Mouse (Mus musculus) embryonic facial prominence, embryonic 12.5 days (tissue): ENCODE data around the gene Pou2f1. TPM values are rescaled to one million over a fixed set of nuclear protein-coding genes. Genes with fewer than 3 reads are reported as not detected.

Experiments used
- ATAC-seq: fragments of 200-750 bp; cut with Nextera tagmentation; 2 replicates; pipeline ENCODE4 v1.8.0; 2017; ENCODE audit not compliant: insufficient number of reproducible peaks, insufficient read depth, low FRiP score, low TSS enrichment
- H3K27ac ChIP-seq: fragments of 300-500 bp; sonication (generic); 2 replicates; pipeline ENCODE4 v1.5.1; 2016; ENCODE audit warnings: mild to moderate bottlenecking
- H3K27me3 ChIP-seq: fragments of 300-500 bp; sonication (generic); 2 replicates; pipeline ENCODE4 v1.6.1; 2016; ENCODE audit warnings: mild to moderate bottlenecking, moderate library complexity
- H3K36me3 ChIP-seq: fragments of 300-500 bp; sonication (generic); 2 replicates; pipeline ENCODE4 v1.6.1; 2016; ENCODE audit warnings: mild to moderate bottlenecking
- H3K4me1 ChIP-seq: fragments of 300-500 bp; sonication (generic); 2 replicates; pipeline ENCODE4 v1.6.1; 2016
- H3K4me2 ChIP-seq: fragments of 300-500 bp; sonication (generic); replicated peaks from 2 replicates; pipeline ENCODE4 v1.6.1; 2016; ENCODE audit warnings: mild to moderate bottlenecking, moderate library complexity
- H3K4me3 ChIP-seq: fragments of 300-500 bp; sonication (generic); 2 replicates; pipeline ENCODE4 v1.5.1; 2016; ENCODE audit warnings: mild to moderate bottlenecking
- H3K9ac ChIP-seq: fragments of 300-500 bp; sonication (generic); 2 replicates; pipeline ENCODE4 v1.6.1; 2016; ENCODE audit warnings: mild to moderate bottlenecking, moderate library complexity
- H3K9me3 ChIP-seq: fragments of 300-500 bp; sonication (generic); 2 replicates; pipeline ENCODE4 v1.6.1; 2016; ENCODE audit warnings: mild to moderate bottlenecking, moderate library complexity
- WGBS: fragments of 180-500 bp; shearing (Covaris S2); methylation state at CpG from one replicate; pipeline ENCODE4 v1.1.7; 2016; 5-methylcytosine and 5-hydroxymethylcytosine counted together
- polyA plus RNA-seq: library from polyadenylated mRNA; unstranded; fragments of >200 nt; fragmentation: Nextera tagmentation; extraction: Ambion mirVana; gene quantifications from 2 replicates; pipeline ENCODE4 v1.2.1, GENCODE M21; 2016

The Pou2f1 gene
- 15.5 and 17.0 TPM in 2 replicates for polyA plus RNA-seq

- peaks cover 12% of the 10 kb centered on the region; the same call in 1 of the 2 replicates for H3K4me1 ChIP-seq
- peak within 1 kb of the TSS; percentile 89 for H3K4me2 ChIP-seq
- no peaks in the 10 kb centered on the region for H3K9me3 ChIP-seq
- WGBS = under 1% methylated on average over 57 of the region's 61 CpGs
- peak within 1 kb of the TSS; percentile 97 for H3K4me3 ChIP-seq
- no peaks in the 10 kb centered on the region for H3K27me3 ChIP-seq
- ATAC-seq = peak; percentile 86
- peak within 1 kb of the TSS; percentile 98 for H3K9ac ChIP-seq
- H3K36me3 ChIP-seq = no peaks in the 10 kb centered on the region
- H3K27ac ChIP-seq = peak within 1 kb of the TSS; percentile 95
Observed at GRCm38 (mm10) chr1:166002520-166003155, at the start of gene Pou2f1. Gene Pou2f1, minus strand, starts transcription at chr1:166002678.

GRCm38 (mm10) chr1:166049046-166049827 lies 46.8 kb upstream of the Pou2f1 start:
- Histone ChIP-seq H3K9ac (no peak overlapping the region), H3K9me3 (no peaks in the 10 kb centered on the region), H3K4me2 (peak overlapping the region; percentile 92), H3K36me3 (no peaks in the 10 kb centered on the region), H3K4me3 (peak overlapping the region; percentile 44), H3K4me1 (peaks cover 41% of the 10 kb centered on the region), H3K27me3 (peaks cover 18% of the 10 kb centered on the region), H3K27ac (no peak overlapping the region)
- WGBS = 15% methylated on average over 11 of the region's 11 CpGs
- ATAC-seq = no peak

GRCm38 (mm10) chr1:166048230-166048911 lies 45.9 kb upstream of the Pou2f1 start:
- H3K4me2 ChIP-seq = peak overlapping the region; percentile 92
- no peaks in the 10 kb centered on the region for H3K36me3 ChIP-seq
- no peak for ATAC-seq
- 0 out of 2 replicates have a peak overlapping the region, but pooled peaks have one; percentile 36 for H3K9ac ChIP-seq
- H3K27ac ChIP-seq = no peak overlapping the region
- peaks cover 46% of the 10 kb centered on the region for H3K4me1 ChIP-seq
- no peaks in the 10 kb centered on the region for H3K9me3 ChIP-seq
- peak overlapping the region; percentile 44 for H3K4me3 ChIP-seq
- peaks cover 18% of the 10 kb centered on the region for H3K27me3 ChIP-seq
- under 1% methylated on average over 23 of the region's 23 CpGs for WGBS

GRCm38 (mm10) chr1:166047505-166048170 lies 45.2 kb upstream of the Pou2f1 start:
- WGBS = 4% methylated on average over 25 of the region's 25 CpGs

GRCm38 (mm10) chr1:166045894-166046197 lies 43.4 kb upstream of the Pou2f1 start:
- WGBS = 28% methylated on average over 4 of the region's 4 CpGs
- peak overlapping the region; percentile 31 for H3K4me2 ChIP-seq

More at GRCm38 (mm10) chr1:166047505-166048170, 45.2 kb upstream of the Pou2f1 start:
- ATAC-seq = no peak
- 0 out of 2 replicates have a peak overlapping the region, but pooled peaks have one; percentile 36 for H3K9ac ChIP-seq
- H3K4me3 ChIP-seq = peak overlapping the region; percentile 44
- peak overlapping the region; percentile 42; the same call in 1 of the 2 replicates for H3K27ac ChIP-seq
- peaks cover 46% of the 10 kb centered on the region for H3K4me1 ChIP-seq
- H3K27me3 ChIP-seq = peaks cover 16% of the 10 kb centered on the region
- no peaks in the 10 kb centered on the region for H3K36me3 ChIP-seq
- no peaks in the 10 kb centered on the region for H3K9me3 ChIP-seq
- H3K4me2 ChIP-seq = peak overlapping the region; percentile 92

GRCm38 (mm10) chr1:166045060-166045893 lies 42.8 kb upstream of the Pou2f1 start:
- Histone ChIP-seq H3K4me2 (peak overlapping the region; percentile 31), H3K4me1 (peaks cover 48% of the 10 kb centered on the region)
- WGBS = 18% methylated on average over 14 of the region's 14 CpGs

More at GRCm38 (mm10) chr1:166045894-166046197, 43.4 kb upstream of the Pou2f1 start:
- Histone ChIP-seq H3K27me3 (peaks cover 16% of the 10 kb centered on the region), H3K36me3 (no peaks in the 10 kb centered on the region), H3K4me3 (no peak overlapping the region), H3K27ac (peak overlapping the region; percentile 80), H3K9me3 (no peaks in the 10 kb centered on the region), H3K9ac (no peak overlapping the region), H3K4me1 (peaks cover 48% of the 10 kb centered on the region)
- ATAC-seq = no peak

GRCm38 (mm10) chr1:166043451-166044149 lies 41.1 kb upstream of the Pou2f1 start:
- Histone ChIP-seq H3K27ac (no peak overlapping the region), H3K9me3 (no peaks in the 10 kb centered on the region), H3K27me3 (peaks cover 13% of the 10 kb centered on the region), H3K9ac (no peak overlapping the region), H3K4me1 (peaks cover 40% of the 10 kb centered on the region), H3K4me2 (no peak overlapping the region), H3K4me3 (no peak overlapping the region), H3K36me3 (no peaks in the 10 kb centered on the region)
- ATAC-seq = no peak
- WGBS = 78% methylated on average over 21 of the region's 21 CpGs

More at GRCm38 (mm10) chr1:166045060-166045893, 42.8 kb upstream of the Pou2f1 start:
- Histone ChIP-seq H3K4me3 (no peak overlapping the region), H3K36me3 (no peaks in the 10 kb centered on the region), H3K9ac (0 out of 2 replicates have a peak overlapping the region, but pooled peaks have one; percentile 15), H3K27ac (peak overlapping the region; percentile 80), H3K27me3 (peaks cover 16% of the 10 kb centered on the region), H3K9me3 (no peaks in the 10 kb centered on the region)
- ATAC-seq = peak; percentile 72; the same call in 1 of the 2 replicates

GRCm38 (mm10) chr1:166041501-166041900 lies 39.0 kb upstream of the Pou2f1 start:
- ATAC-seq = no peak
- peaks cover 26% of the 10 kb centered on the region for H3K4me1 ChIP-seq
- no peak overlapping the region for H3K9ac ChIP-seq
- H3K4me3 ChIP-seq = no peak overlapping the region
- no peak overlapping the region for H3K4me2 ChIP-seq
- H3K27me3 ChIP-seq = peaks cover 2% of the 10 kb centered on the region
- H3K27ac ChIP-seq = no peak overlapping the region
- no peaks in the 10 kb centered on the region for H3K9me3 ChIP-seq
- 32% methylated on average over 1 of the region's 1 CpGs for WGBS
- H3K36me3 ChIP-seq = no peaks in the 10 kb centered on the region

GRCm38 (mm10) chr1:166038731-166039332 lies 36.4 kb upstream of the Pou2f1 start:
- no peak overlapping the region for H3K27ac ChIP-seq
- no peak for ATAC-seq
- no peaks in the 10 kb centered on the region; the same call in 1 of the 2 replicates for H3K27me3 ChIP-seq
- no peak overlapping the region for H3K4me2 ChIP-seq
- no peak overlapping the region for H3K4me3 ChIP-seq
- H3K36me3 ChIP-seq = no peaks in the 10 kb centered on the region
- 87% methylated on average over 2 of the region's 2 CpGs for WGBS
- H3K9ac ChIP-seq = no peak overlapping the region
- H3K4me1 ChIP-seq = peaks cover 11% of the 10 kb centered on the region; the same call in 1 of the 2 replicates
- no peaks in the 10 kb centered on the region for H3K9me3 ChIP-seq

- no peak for ATAC-seq
- no peaks in the 10 kb centered on the region for H3K9me3 ChIP-seq
- no peak overlapping the region for H3K27ac ChIP-seq
Observed at GRCm38 (mm10) chr1:166035045-166035444, 32.6 kb upstream of the Pou2f1 start.

More at GRCm38 (mm10) chr1:166035045-166035444, 32.6 kb upstream of the Pou2f1 start:
- no peaks in the 10 kb centered on the region for H3K27me3 ChIP-seq
- 40% methylated on average over 5 of the region's 5 CpGs for WGBS
- H3K9ac ChIP-seq = no peak overlapping the region
- H3K36me3 ChIP-seq = no peaks in the 10 kb centered on the region
- no peak overlapping the region for H3K4me3 ChIP-seq
- no peak overlapping the region for H3K4me2 ChIP-seq
- H3K4me1 ChIP-seq = peaks cover 4% of the 10 kb centered on the region; the same call in 1 of the 2 replicates
